Mouse (Mus musculus) gastrocnemius, adult 2 months (tissue): ENCODE measurements around the gene Ankrd52. TPM values are rescaled to one million over a fixed set of nuclear protein-coding genes. Genes with fewer than 3 reads are reported as not detected.
A peak's percentile ranks its signal among the peaks of the same experiment; 100 is the strongest.

Experiments used
- DNase-seq: peaks from one replicate; pipeline ENCODE4 v3.0.0; 2022
- H3K27ac ChIP-seq: fragments of 200-600 bp; 2 replicates; pipeline ENCODE4 v1.8.1; 2022; ENCODE audit warnings: mild to moderate bottlenecking
- H3K4me3 ChIP-seq: fragments of 200-600 bp; 2 replicates; pipeline ENCODE4 v1.8.1; 2022; ENCODE audit warnings: mild to moderate bottlenecking, moderate library complexity
- CTCF ChIP-seq: fragments of 200-600 bp; IDR thresholded peaks from 2 replicates; pipeline ENCODE4 v1.8.1; 2022; ENCODE audit warnings: antibody characterized with exemption, mild to moderate bottlenecking, moderate library complexity
- intact Hi-C: fragments of 180-260 bp; cut with DNase I; formaldehyde crosslinking; loops from one replicate; pipeline ENCODE4 v1.15.1; 2025
- total RNA-seq, 2 experiments: library from RNA; stranded (reverse); gene quantifications; 2 replicates each; pipeline ENCODE4 v1.2.3; 2021

Gene Ankrd52
- total RNA-seq, 2 experiments from 2014 or later, result 46.7 to 58.9 TPM

GRCm38 (mm10) chr10:128344568-128345275, 32.2 kb upstream of the Ankrd52 start:
- intact Hi-C loops, result no loop called here
- Histone ChIP-seq H3K27ac (peak overlapping the region; percentile 84), H3K4me3 (peak overlapping the region; percentile 53)
- peak; percentile 86 for DNase-seq
- TF ChIP-seq CTCF, result no peak

DNA sequence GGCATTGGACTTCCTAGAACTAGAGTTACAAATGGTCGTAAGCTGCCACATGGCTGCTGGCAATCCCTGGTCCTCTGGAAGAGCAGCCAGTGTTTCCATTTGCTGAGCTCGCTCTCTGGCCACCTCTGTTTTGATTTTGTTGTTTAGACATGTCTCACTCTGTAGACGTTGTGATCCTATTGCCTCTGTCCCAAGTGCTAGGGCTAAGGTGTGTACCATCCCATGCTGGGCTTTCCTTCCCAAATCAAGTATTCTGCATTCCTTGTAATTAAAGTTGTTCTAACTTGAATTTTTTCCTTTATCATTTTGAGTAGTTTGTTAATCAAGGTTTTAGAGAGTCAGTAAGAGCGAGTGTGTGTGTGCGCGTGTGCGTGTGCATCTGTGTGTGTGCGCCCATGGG, 29.4 kb upstream of the Ankrd52 start:
- no peak for TF ChIP-seq CTCF
- no peak overlapping the region for H3K4me3 ChIP-seq
- DNase-seq, result no peak
- intact Hi-C loops, result no loop called here
- H3K27ac ChIP-seq, result peak overlapping the region; percentile 48

GRCm38 (mm10) chr10:128358796-128359195, 18.1 kb upstream of the Ankrd52 start:
- Histone ChIP-seq H3K27ac (peak overlapping the region; percentile 96), H3K4me3 (no peak overlapping the region)
- intact Hi-C loops, result no loop called here
- DNase-seq, result peak; percentile 57
- TF ChIP-seq CTCF, result peak; percentile 71

- no peak for DNase-seq
- peak overlapping the region; percentile 96 for H3K27ac ChIP-seq
- intact Hi-C loops, result no loop called here
- H3K4me3 ChIP-seq, result no peak overlapping the region
- no peak for TF ChIP-seq CTCF
Observed at GRCm38 (mm10) chr10:128359226-128359625, 17.7 kb upstream of the Ankrd52 start.

- no peak for TF ChIP-seq CTCF
- DNase-seq, result no peak
- intact Hi-C loops, result no loop called here
- Histone ChIP-seq H3K27ac (peak overlapping the region; percentile 96), H3K4me3 (peak overlapping the region; percentile 47; the same call in 1 of the 2 replicates)
Observed at GRCm38 (mm10) chr10:128361836-128362235, 15.1 kb upstream of the Ankrd52 start.

DNA sequence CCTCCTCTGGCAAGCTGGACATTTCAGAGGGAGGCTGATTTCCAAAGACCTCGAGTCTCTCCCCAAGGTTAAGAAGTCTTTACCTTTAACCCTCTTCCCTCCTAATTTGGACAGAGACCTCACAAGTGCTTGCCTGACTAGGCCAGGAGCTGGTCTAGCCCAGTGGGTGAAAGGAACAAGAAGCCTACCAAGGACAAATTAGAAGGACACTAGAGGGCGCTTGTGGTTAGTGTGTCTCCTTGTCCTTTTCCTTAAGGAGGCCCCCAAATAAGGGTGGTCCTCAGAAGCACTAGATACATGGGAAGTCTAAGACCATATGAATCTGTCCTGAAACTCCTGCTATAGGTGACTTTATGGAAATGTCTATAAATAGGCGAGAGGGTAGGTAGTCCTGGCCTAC, 14.3 kb upstream of the Ankrd52 start:
- no peak for DNase-seq
- intact Hi-C loops, result no loop called here
- H3K27ac ChIP-seq, result peak overlapping the region; percentile 96
- H3K4me3 ChIP-seq, result peak overlapping the region; percentile 47
- TF ChIP-seq CTCF, result peak; percentile 63

GRCm38 (mm10) chr10:128367899-128368401, 9.0 kb upstream of the Ankrd52 start:
- H3K4me3 ChIP-seq, result peak overlapping the region; percentile 89
- H3K27ac ChIP-seq, result peak overlapping the region; percentile 96
- intact Hi-C loops, result no loop called here
- peak; percentile 93 for DNase-seq
- TF ChIP-seq CTCF, result no peak

GRCm38 (mm10) chr10:128368402-128369217, 8.3 kb upstream of the Ankrd52 start, which contains the start of gene Coq10a:
Gene Coq10a, minus strand, starts transcription at chr10:128368997.
- intact Hi-C loops, result no loop called here
- TF ChIP-seq CTCF, result no peak
- Histone ChIP-seq H3K4me3 (peak within 1 kb of the TSS; percentile 89), H3K27ac (peak within 1 kb of the TSS; percentile 96)
- peak; percentile 96 for DNase-seq

DNA sequence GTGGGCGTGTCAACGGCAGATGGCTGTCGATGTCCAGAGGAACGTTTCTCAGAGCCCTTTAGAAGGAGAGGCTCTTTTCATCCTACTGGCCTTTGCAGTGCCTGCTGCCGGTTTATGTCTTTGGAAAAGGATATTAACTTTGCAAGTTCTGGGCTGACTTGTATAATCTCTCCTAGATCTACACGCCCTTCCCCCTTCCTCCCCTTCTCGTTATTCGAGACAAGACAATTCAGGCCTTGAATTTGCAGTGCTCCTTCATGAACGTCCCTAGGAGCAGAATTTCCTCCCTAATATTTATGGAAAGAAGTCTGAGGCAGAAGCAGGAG, 7.7 kb upstream of the Ankrd52 start:
- peak overlapping the region; percentile 89 for H3K4me3 ChIP-seq
- intact Hi-C loops, result no loop called here
- no peak for TF ChIP-seq CTCF
- H3K27ac ChIP-seq, result peak overlapping the region; percentile 96
- DNase-seq, result no peak

GRCm38 (mm10) chr10:128369599-128369998, 7.3 kb upstream of the Ankrd52 start:
- intact Hi-C loops, result no loop called here
- Histone ChIP-seq H3K27ac (peak overlapping the region; percentile 96), H3K4me3 (peak overlapping the region; percentile 89)
- no peak for DNase-seq
- no peak for TF ChIP-seq CTCF

DNA sequence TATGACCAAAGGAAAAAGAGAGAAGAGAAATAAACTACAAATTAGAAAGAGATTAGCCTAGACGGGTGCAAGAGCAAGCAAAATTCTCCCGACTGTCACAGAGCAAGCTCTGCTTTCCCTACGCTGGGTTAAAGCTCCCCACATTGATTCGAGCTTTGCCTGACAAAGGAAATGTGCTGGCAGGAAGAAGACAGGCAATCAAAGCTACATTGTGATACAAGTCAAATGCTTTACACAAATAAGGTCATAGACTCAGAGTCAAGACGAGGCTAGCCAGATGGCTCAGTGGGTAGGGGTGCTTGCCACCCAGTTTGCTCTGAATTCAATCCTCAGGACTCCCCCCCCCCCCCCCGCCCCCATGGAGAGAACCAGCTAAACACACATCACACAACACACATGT, 6.9 kb upstream of the Ankrd52 start:
- intact Hi-C loops, result loop anchor here (10.0 kb wide), 1 partner anchor 175 kb away; the partner anchor contains the start of genes Rpl41 and Zc3h10
- Histone ChIP-seq H3K27ac (peak overlapping the region; percentile 96), H3K4me3 (peak overlapping the region; percentile 89)
- no peak for DNase-seq
- no peak for TF ChIP-seq CTCF

DNA sequence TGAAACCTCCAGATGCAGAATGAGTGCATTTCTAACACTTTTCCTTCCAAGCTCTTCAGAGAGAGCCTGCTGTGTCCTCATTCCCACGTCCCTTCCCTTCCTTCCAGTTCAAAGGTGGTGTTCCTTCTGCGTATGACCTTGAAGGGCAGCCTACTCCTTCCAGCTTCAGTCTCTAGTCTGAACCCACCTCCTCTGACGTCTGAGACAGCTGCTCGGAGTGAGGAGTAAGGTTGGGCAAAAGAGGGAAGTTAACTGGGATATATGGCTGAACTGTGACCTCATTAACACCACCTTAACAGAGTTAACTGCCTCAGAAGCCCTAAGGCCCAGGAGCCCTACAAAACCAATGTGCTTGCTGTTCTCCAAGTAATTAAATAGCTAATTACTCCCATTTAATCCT, 6.3 kb upstream of the Ankrd52 start:
- intact Hi-C loops, result loop anchor here (10.0 kb wide), 1 partner anchor 174 kb away; the partner anchor contains the start of genes Rpl41 and Zc3h10
- DNase-seq, result no peak
- Histone ChIP-seq H3K27ac (peak overlapping the region; percentile 96), H3K4me3 (no peak overlapping the region)
- TF ChIP-seq CTCF, result no peak

- intact Hi-C loops, result loop anchor here (10.0 kb wide), 1 partner anchor 173 kb away; the partner anchor contains the start of genes Rpl41 and Zc3h10
- DNase-seq, result no peak
- no peak overlapping the region for H3K4me3 ChIP-seq
- peak; percentile 39 for TF ChIP-seq CTCF
- peak overlapping the region; percentile 96 for H3K27ac ChIP-seq
Observed at GRCm38 (mm10) chr10:128372142-128372541, 4.8 kb upstream of the Ankrd52 start.
